ENCODE assay signal across 18 mouse cellular contexts in the genomic region with DNA sequence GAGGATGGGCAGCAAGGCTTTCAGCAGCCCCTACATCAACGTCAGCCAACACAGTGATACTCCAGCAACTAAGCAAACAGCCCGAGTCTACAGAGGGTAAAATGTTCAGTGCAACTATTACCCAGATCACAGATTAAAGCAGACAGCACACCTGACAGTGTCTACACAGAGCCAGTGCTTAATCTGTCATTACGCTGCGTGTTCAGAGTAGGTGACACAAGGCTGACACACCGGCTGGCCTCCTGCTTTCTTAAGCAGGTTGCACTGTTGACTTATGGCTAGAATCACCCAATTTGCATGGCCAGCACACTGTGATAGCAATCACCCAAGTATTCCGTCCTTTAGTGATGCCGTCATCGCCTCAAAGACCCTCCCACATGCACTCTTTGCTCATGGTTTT.
"Had no signal": no experiment of that assay in that cellular context is flagged by ENCODE, and none has a peak within 500 bp of the region (broad histone marks: within the 10 kb centered on the region; RNA-seq: fewer than 3 reads in every experiment).

No protein-coding gene starts in this region.

- H3K9ac ChIP-seq: liver, embryonic 14.5 days; lung, embryonic 15.5 days; midbrain, embryonic 12.5 days had no signal

- DNase-seq: lung, adult 18-20 months; lung, postnatal 14 days; lung, postnatal 36 days; midbrain, embryonic 14.5 days; retina, postnatal 1 day; right cerebral cortex, adult 18-20 months; right cerebral cortex, postnatal 25 days; right cerebral cortex, postnatal 4 days; spleen, adult 18-20 months; thymus, adult 18-20 months; thymus, postnatal 14 days; thymus, postnatal 36 days had no signal

- H3K4me2 ChIP-seq: lung, embryonic 15.5 days; midbrain, embryonic 12.5 days had no signal

- H3K27ac ChIP-seq: liver, embryonic 14.5 days; lung, embryonic 15.5 days; midbrain, embryonic 10.5 days; midbrain, embryonic 12.5 days had no signal

- H3K9me3 ChIP-seq: lung, embryonic 15.5 days; midbrain, embryonic 10.5 days; midbrain, embryonic 12.5 days had no signal

- H3K4me1 ChIP-seq: midbrain, embryonic 10.5 days; midbrain, embryonic 12.5 days had no signal

- ATAC-seq: midbrain, embryonic 16.5 days had no signal

- H3K36me3 ChIP-seq: midbrain, embryonic 10.5 days; midbrain, embryonic 12.5 days had no signal

- H3K27me3 ChIP-seq: lung, embryonic 15.5 days; midbrain, embryonic 12.5 days had no signal

- H3K4me3 ChIP-seq: lung, embryonic 15.5 days; midbrain, embryonic 10.5 days; midbrain, embryonic 12.5 days; myocyte had no signal
